Mouse (Mus musculus): ENCODE results near the gene Ly6g6e.

The Ly6g6e gene

GRCm38 (mm10) chr17:35050126-35050750, 26.5 kb upstream of the Ly6g6e start:
- no peak for DNase-seq

GRCm38 (mm10) chr17:35051156-35052086, 25.3 kb upstream of the Ly6g6e start:
- DNase-seq = peak; percentile 67

GRCm38 (mm10) chr17:35052271-35052798, 24.4 kb upstream of the Ly6g6e start:
- DNase-seq = no peak

- DNase-seq = no peak
These were observed 20.8 kb upstream of the Ly6g6e start for GRCm38 (mm10) chr17:35055691-35056495.

DNA sequence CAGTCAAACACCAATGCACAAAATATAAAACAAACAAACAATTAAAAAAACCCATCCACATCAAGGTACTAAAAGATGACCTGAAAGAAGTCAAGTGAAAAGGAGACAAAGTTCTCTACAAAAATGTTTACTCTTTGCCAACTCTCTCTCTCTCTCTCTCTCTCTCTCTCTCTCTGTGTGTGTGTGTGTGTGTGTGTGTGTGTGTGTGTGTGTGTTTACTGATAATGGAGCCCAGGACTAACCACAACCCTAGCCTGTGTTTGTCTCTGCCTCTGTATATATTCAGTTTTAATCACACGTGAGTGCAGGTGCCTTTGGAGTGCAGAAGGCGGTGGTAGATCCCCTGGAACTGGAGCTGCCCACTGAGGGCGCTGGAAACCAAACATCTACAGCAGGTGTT, 19.6 kb upstream of the Ly6g6e start:
- DNase-seq = no peak

GRCm38 (mm10) chr17:35058316-35058715, 18.4 kb upstream of the Ly6g6e start:
- peak; percentile 41 for DNase-seq

- DNase-seq = peak; percentile 87
These were observed 17.5 kb upstream of the Ly6g6e start, which contains the start of gene Ddah2 for GRCm38 (mm10) chr17:35058911-35059892. TSS of gene Ddah2 (plus strand) at chr17:35059035.

- peak; percentile 62 for DNase-seq
These were observed 16.6 kb upstream of the Ly6g6e start for GRCm38 (mm10) chr17:35060071-35060470.

GRCm38 (mm10) chr17:35060737-35061297, 15.9 kb upstream of the Ly6g6e start:
- DNase-seq = peak; percentile 50

GRCm38 (mm10) chr17:35061299-35061698, 15.4 kb upstream of the Ly6g6e start:
- no peak for DNase-seq

DNA sequence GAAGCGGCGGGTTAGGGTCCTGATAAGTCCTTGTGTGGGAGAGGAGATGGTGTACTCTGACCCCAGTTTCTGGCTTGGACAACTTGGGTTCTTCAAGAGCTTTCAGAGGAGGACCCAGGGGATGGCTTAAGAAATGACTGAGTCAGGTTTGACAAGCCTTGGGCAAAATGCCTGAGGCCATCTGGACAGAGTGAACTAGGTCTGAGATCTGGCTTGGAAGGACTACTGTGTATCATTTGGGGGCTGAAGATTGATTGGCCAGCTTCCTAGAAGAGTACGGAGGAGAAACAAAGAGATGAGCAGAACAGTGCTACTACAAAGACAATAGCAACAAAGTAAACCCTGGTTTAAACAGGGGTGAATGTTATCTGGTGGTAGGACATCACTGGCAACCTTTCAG, 13.2 kb upstream of the Ly6g6e start:
- DNase-seq = no peak

GRCm38 (mm10) chr17:35064378-35064877, 12.3 kb upstream of the Ly6g6e start:
- DNase-seq = peak; percentile 78

GRCm38 (mm10) chr17:35064951-35065947, 11.5 kb upstream of the Ly6g6e start, which contains the start of gene Ly6g6c:
TSS of gene Ly6g6c (plus strand) at chr17:35065388.
- DNase-seq = peak; percentile 71

GRCm38 (mm10) chr17:35066084-35066483, 10.6 kb upstream of the Ly6g6e start, which contains the start of gene Mpig6b:
TSS of gene Mpig6b (minus strand) at chr17:35066184.
- no peak for DNase-seq

- no peak for DNase-seq
These were observed 8.3 kb upstream of the Ly6g6e start for GRCm38 (mm10) chr17:35068213-35068914.

GRCm38 (mm10) chr17:35070556-35071229, 6.0 kb upstream of the Ly6g6e start:
- peak; percentile 96 for DNase-seq

- no peak for DNase-seq
These were observed 5.2 kb upstream of the Ly6g6e start for GRCm38 (mm10) chr17:35071454-35071853.

DNA sequence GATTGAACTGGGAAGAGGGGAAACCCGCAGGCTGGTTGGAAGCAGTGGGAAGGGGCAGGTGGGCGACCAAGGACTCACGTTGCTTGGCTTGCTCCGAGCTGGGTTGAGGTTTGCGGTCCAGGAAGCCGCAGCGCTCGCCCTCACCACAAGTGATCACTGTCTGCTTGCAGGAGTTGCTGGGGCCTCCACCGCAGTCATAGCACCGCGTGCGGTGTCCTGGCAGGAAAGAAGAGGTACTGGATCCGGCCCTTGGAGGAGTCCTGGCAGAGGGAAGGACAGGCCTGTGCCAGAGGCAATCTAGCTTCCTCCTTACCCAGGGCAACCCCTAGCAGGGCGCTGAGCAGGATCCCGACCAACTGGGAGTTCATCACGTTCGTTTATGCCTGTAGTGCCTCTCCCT, 2.6 kb upstream of the Ly6g6e start:
- DNase-seq = peak; percentile 90

Data from cerebellum, adult 9-10 months (tissue).